8 mouse cellular contexts compared by ENCODE assay signal in genomic region chr7:45830427-45831127, GRCm38 (mm10). TPM values are rescaled to one million over a fixed set of nuclear protein-coding genes. Genes with fewer than 3 reads are reported as not detected.
DNase-seq lines count a peak whose midpoint lies in the region; ATAC-seq lines count a peak whose summit lies in the region.

Grwd1 (minus strand) TSS chr7:45830944.

- H3K4me3 ChIP-seq in hindbrain, embryonic 12.5 days, result peak within 1 kb of the TSS; percentile 85

- H3K4me2 ChIP-seq in hindbrain, embryonic 12.5 days (replicated peaks), result peak within 1 kb of the TSS; percentile 67

- peaks cover 35% of the 10 kb centered on the region for H3K4me1 ChIP-seq in hindbrain, embryonic 12.5 days

- H3K27me3 ChIP-seq in hindbrain, embryonic 12.5 days, result peaks cover 45% of the 10 kb centered on the region

- peak within 1 kb of the TSS; percentile 92 for H3K27ac ChIP-seq in hindbrain, embryonic 12.5 days

- under 1% methylated on average over 35 of the region's 35 CpGs for WGBS in hindbrain, embryonic 12.5 days

- peak within 1 kb of the TSS; percentile 67 for H3K9ac ChIP-seq in hindbrain, embryonic 12.5 days

- ATAC-seq in hindbrain, embryonic 12.5 days (ENCODE audit: low FRiP score), result peak; percentile 85

- peak; percentile 95 for DNase-seq in NIH3T3 (ENCODE audit: low read depth)
- peak; percentile 84 for DNase-seq in cerebellum, adult 9-11 months
- DNase-seq in frontal cortex, postnatal 10 days (ENCODE audit: low spot score in 2 of 2), result peak; percentile 78 to 86
- peak; percentile 84 to 89 for DNase-seq in layer of hippocampus, postnatal 14 days (ENCODE audit: low spot score in 2 of 2)
- DNase-seq in lung, postnatal 14 days, result peak; percentile 80
- DNase-seq in retina, adult 2 months (ENCODE audit: low read depth, low spot score), result peak; percentile 86
- peak; percentile 71 to 76 for DNase-seq in thymus, postnatal 36 days

- no peaks in the 10 kb centered on the region for H3K9me3 ChIP-seq in hindbrain, embryonic 12.5 days (replicated peaks)

- peaks cover 38% of the 10 kb centered on the region for H3K36me3 ChIP-seq in hindbrain, embryonic 12.5 days

RNA-seq across cellular contexts. Expression of gene Grwd1, which starts in this region (rescaled TPM):
- polyA plus RNA-seq in hindbrain, embryonic 12.5 days (2016; fragmentation: Nextera tagmentation; extraction: Ambion mirVana), result 43.2 and 45.8 TPM in 2 replicates
- total RNA-seq in layer of hippocampus, postnatal 14 days (2021), result 10 to 100 TPM; 21.2 to 21.9 TPM

Comparison
In these comparisons a context has a peak if more than half of its experiments do, and no peak if none do; other contexts are left out.
1. Peak in every context shown above with its lines: DNase-seq, ATAC-seq, H3K4me3 ChIP-seq and H3K27ac ChIP-seq.